Mouse (Mus musculus) heart, embryonic 10.5 days (tissue): ENCODE measurements at regions not wholly inside any gene's neighbourhood (a gene's known extent, or its start where the extent isn't known, plus 50 kb on each side); places are given as distances from the start of the nearest gene placed in this dataset.

ENCODE experiments used
- DNase-seq: peaks from one replicate; pipeline ENCODE4 v3.0.0-alpha.2; 2017; ENCODE audit warnings: low spot score
- H3K27ac ChIP-seq: fragments of 300-500 bp; sonication (generic); 2 replicates; pipeline ENCODE4 v1.5.1; 2016; ENCODE audit warnings: mild to moderate bottlenecking
- H3K27me3 ChIP-seq: fragments of 300-500 bp; sonication (generic); 2 replicates; pipeline ENCODE4 v1.6.1; 2016; ENCODE audit warnings: mild to moderate bottlenecking; ENCODE audit not compliant: poor library complexity, insufficient read depth, severe bottlenecking
- H3K36me3 ChIP-seq: fragments of 300-500 bp; sonication (generic); 2 replicates; pipeline ENCODE4 v1.6.1; 2016; ENCODE audit warnings: mild to moderate bottlenecking, moderate library complexity
- H3K4me1 ChIP-seq: fragments of 300-500 bp; sonication (generic); 2 replicates; pipeline ENCODE4 v1.6.1; 2016; ENCODE audit warnings: mild to moderate bottlenecking
- H3K4me3 ChIP-seq: fragments of 300-500 bp; sonication (generic); 2 replicates; pipeline ENCODE4 v1.5.1; 2016; ENCODE audit warnings: mild to moderate bottlenecking, moderate library complexity
- H3K9me3 ChIP-seq: fragments of 300-500 bp; sonication (generic); 2 replicates; pipeline ENCODE4 v1.6.1; 2016; ENCODE audit warnings: mild to moderate bottlenecking, moderate library complexity
- WGBS: fragments of 180-500 bp; shearing (Covaris S2); methylation state at CpG from one replicate; pipeline ENCODE4 v1.1.7; 2016; 5-methylcytosine and 5-hydroxymethylcytosine counted together

- Histone ChIP-seq H3K9me3 (no peaks in the 10 kb centered on the region), H3K27me3 (no peaks in the 10 kb centered on the region), H3K36me3 (no peaks in the 10 kb centered on the region), H3K4me1 (no peaks in the 10 kb centered on the region), H3K4me3 (no peak overlapping the region), H3K27ac (no peak overlapping the region)
- no peak for DNase-seq
- WGBS, result 73% methylated on average over 4 of the region's 4 CpGs
These were observed 274.6 kb downstream of the Pdcd6ip start for GRCm38 (mm10) chr9:113433424-113433823.

DNA sequence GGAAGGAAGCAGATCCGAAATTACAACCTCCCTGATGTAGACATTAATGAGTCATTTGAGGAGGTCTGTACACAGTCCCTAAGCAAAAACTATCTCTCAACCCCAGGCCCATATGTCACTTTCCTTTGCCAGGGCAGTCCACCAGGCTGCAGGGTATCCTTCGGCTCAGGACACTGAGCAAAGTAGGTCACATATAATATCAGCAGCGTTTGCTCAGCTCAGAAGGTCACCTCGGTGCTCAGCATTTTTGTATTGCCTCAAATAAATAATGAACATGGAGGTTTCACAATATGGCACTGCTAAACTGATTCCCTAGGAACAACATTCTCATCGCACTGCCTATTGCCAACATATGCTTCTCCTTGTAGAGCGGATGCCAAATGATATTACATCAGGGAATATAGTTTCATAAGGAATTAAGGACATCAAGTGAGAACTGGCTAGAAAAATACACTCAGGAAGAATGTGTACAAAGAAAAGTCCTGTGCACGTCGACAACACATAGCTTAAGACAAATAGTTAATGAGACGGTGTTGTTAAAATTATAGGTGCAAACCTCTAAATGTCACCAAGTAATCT, 275.4 kb downstream of the Pdcd6ip start:
- no peak for DNase-seq
- Histone ChIP-seq H3K27ac (no peak overlapping the region), H3K9me3 (no peaks in the 10 kb centered on the region), H3K4me3 (no peak overlapping the region), H3K4me1 (no peaks in the 10 kb centered on the region), H3K27me3 (no peaks in the 10 kb centered on the region), H3K36me3 (no peaks in the 10 kb centered on the region)
- 83% methylated on average over 9 of the region's 9 CpGs for WGBS

- H3K4me1 ChIP-seq, result no peaks in the 10 kb centered on the region
- H3K9me3 ChIP-seq, result no peaks in the 10 kb centered on the region
- H3K4me3 ChIP-seq, result no peak overlapping the region
- WGBS, result 82% methylated on average over 4 of the region's 4 CpGs
- no peaks in the 10 kb centered on the region for H3K36me3 ChIP-seq
- no peak for DNase-seq
- no peaks in the 10 kb centered on the region for H3K27me3 ChIP-seq
- no peak overlapping the region for H3K27ac ChIP-seq
These were observed 277.6 kb downstream of the Pdcd6ip start for GRCm38 (mm10) chr9:113430411-113430810.

DNA sequence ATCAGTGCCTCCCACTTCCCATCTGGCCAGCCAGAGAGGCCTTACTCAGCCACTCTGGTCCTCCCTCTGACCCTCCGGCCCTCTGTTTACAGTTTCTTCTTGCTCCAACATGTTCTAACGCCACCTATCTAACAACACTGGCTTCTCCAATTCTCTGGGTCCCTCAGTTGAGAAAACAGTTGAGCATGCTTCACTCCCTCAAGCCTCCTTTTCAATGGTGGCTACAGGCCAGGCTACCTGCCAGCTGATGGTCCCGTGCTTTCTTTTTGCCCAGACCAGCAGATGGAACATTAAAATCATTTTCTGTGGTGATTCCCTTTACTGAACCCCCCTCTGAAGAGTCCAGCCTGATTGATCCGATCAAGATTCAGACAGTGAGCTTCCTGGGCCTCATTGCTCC, 280.8 kb downstream of the Pdcd6ip start:
- Histone ChIP-seq H3K9me3 (no peaks in the 10 kb centered on the region), H3K27me3 (no peaks in the 10 kb centered on the region), H3K27ac (no peak overlapping the region), H3K4me1 (no peaks in the 10 kb centered on the region), H3K36me3 (no peaks in the 10 kb centered on the region), H3K4me3 (no peak overlapping the region)
- no peak for DNase-seq
- 68% methylated on average over 4 of the region's 4 CpGs for WGBS

DNA sequence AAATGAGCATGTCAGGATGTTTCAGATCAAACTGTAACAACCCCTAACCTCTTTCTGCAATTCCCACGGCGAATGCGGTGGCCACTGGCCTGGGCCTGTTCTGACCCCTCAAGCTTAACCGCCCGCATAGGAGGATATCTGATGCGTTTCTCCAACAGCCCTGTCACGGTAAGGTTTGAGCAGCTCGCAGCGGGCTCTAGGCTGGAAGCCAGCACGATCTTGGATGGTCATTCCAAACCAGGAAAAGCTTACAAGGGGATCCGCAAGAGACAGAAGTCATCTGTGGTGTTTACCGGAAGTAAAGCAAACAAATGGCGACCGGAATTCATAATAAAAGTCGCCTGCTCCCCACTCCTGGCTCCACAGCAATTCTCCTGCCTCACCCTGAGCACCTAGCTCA, 281.7 kb downstream of the Pdcd6ip start:
- no peak for DNase-seq
- WGBS, result 92% methylated on average over 15 of the region's 15 CpGs
- no peak overlapping the region for H3K27ac ChIP-seq
- no peaks in the 10 kb centered on the region for H3K27me3 ChIP-seq
- H3K9me3 ChIP-seq, result no peaks in the 10 kb centered on the region
- H3K4me3 ChIP-seq, result no peak overlapping the region
- H3K36me3 ChIP-seq, result no peaks in the 10 kb centered on the region
- no peaks in the 10 kb centered on the region for H3K4me1 ChIP-seq

DNA sequence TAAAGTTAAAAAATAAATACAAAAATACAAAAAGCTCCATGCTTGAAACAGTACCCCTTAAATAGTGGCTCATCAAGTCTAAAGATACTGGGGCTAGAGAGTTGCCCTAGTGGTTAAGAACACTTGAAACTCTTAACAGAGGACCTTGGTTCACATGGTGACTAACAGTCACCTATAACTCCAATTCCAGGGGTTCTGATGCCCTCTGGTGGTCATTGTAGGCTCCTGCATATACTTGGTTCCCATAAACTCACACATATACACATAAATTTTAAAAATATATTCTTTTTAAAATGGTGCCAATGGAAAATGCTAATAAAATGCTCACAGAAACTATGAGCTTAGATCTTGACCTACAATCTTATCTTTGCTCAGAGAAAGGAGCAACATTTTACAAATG, 286.4 kb downstream of the Pdcd6ip start:
- Histone ChIP-seq H3K4me1 (0 out of 2 replicates have a peak, but pooled peaks cover 4% of the 10 kb centered on the region), H3K9me3 (no peaks in the 10 kb centered on the region), H3K27ac (no peak overlapping the region), H3K4me3 (no peak overlapping the region), H3K36me3 (no peaks in the 10 kb centered on the region), H3K27me3 (no peaks in the 10 kb centered on the region)
- DNase-seq, result no peak

- Histone ChIP-seq H3K36me3 (no peaks in the 10 kb centered on the region), H3K4me1 (0 out of 2 replicates have a peak, but pooled peaks cover 4% of the 10 kb centered on the region), H3K4me3 (no peak overlapping the region), H3K27ac (no peak overlapping the region), H3K27me3 (no peaks in the 10 kb centered on the region), H3K9me3 (no peaks in the 10 kb centered on the region)
- WGBS, result 91% methylated on average over 7 of the region's 7 CpGs
- DNase-seq, result no peak
These were observed 286.9 kb downstream of the Pdcd6ip start for GRCm38 (mm10) chr9:113421121-113421520.

- Histone ChIP-seq H3K4me1 (0 out of 2 replicates have a peak, but pooled peaks cover 8% of the 10 kb centered on the region), H3K9me3 (no peaks in the 10 kb centered on the region), H3K27ac (no peak overlapping the region), H3K27me3 (no peaks in the 10 kb centered on the region), H3K36me3 (no peaks in the 10 kb centered on the region), H3K4me3 (no peak overlapping the region)
- 88% methylated on average over 1 of the region's 1 CpGs for WGBS
- no peak for DNase-seq
These were observed 288.3 kb downstream of the Pdcd6ip start for GRCm38 (mm10) chr9:113419801-113420200.

DNA sequence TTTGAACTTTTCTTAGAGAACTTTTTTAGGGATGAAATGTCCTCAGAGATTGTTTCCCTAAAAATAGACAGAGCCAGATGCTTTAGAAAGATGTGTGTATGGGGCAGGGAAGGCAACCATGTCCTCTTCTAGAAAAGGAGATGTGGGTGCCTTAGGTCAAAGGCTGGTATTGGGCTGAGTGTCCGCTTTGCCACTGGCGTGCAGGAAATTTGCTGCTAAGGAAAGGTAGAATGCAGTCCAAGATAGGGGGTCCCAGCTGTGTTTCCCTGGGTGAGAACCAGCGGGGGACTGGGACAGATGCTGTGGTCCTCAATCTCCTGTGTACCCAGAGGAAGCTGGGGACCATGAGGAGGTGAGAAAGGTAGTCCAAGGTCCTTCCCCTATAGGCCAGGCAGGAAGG, 291.0 kb downstream of the Pdcd6ip start:
- WGBS, result 81% methylated on average over 3 of the region's 3 CpGs
- H3K9me3 ChIP-seq, result no peaks in the 10 kb centered on the region
- no peak overlapping the region for H3K27ac ChIP-seq
- no peaks in the 10 kb centered on the region for H3K27me3 ChIP-seq
- H3K4me3 ChIP-seq, result no peak overlapping the region
- H3K4me1 ChIP-seq, result 0 out of 2 replicates have a peak, but pooled peaks cover 8% of the 10 kb centered on the region
- peak; percentile 69 for DNase-seq
- no peaks in the 10 kb centered on the region for H3K36me3 ChIP-seq

DNA sequence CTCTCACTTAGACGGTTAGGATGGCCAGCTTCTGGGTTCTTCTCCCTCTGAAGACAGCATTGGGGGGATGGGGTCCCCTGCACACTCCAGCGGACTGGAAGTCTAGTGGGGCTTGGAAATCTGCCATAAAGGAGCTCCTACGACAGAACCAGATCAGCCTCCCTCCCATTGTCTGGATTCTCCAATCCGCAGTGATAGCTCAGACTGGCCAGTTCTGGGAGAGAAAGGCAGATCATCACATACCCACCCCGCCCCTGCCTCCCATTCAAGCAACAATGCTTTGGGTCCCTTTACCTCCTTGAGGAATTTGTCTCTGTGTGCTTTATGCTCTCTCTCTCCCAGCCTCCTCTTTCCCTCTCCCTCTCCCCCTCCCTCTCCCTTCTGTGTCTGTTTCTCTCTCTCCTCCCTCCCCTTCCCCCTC, 292.5 kb downstream of the Pdcd6ip start:
- no peaks in the 10 kb centered on the region for H3K36me3 ChIP-seq
- 50% methylated on average over 5 of the region's 5 CpGs for WGBS
- no peak overlapping the region for H3K27ac ChIP-seq
- H3K4me1 ChIP-seq, result 0 out of 2 replicates have a peak, but pooled peaks cover 8% of the 10 kb centered on the region
- no peaks in the 10 kb centered on the region for H3K27me3 ChIP-seq
- DNase-seq, result no peak
- H3K9me3 ChIP-seq, result no peaks in the 10 kb centered on the region
- no peak overlapping the region for H3K4me3 ChIP-seq

DNA sequence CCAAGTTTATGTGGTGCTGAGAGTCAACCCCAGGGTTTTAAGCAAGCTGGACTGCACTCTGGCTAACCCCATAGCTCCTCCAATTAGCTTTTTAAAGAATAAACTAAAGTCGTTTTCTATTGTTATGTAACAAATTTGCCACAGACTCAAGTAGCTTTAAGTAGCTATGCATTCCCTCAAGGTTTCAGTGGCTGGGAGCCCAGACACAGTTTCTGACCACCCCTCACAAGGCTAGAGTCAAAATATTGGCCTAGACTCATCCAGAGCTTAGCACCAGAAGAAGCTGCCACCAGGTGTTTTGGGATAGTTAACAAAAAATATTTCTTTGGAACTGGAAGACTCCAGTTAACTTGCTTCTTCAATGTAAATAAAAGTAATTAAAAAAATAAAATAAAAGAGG, 293.4 kb downstream of the Pdcd6ip start:
- DNase-seq, result no peak
- no peak overlapping the region for H3K4me3 ChIP-seq
- WGBS, result 57% methylated on average over 1 of the region's 1 CpGs

GRCm38 (mm10) chr9:113413851-113414250, 294.2 kb downstream of the Pdcd6ip start:
- no peak overlapping the region for H3K27ac ChIP-seq
- H3K4me1 ChIP-seq, result 0 out of 2 replicates have a peak, but pooled peaks cover 8% of the 10 kb centered on the region
- H3K36me3 ChIP-seq, result no peaks in the 10 kb centered on the region
- DNase-seq, result no peak
- 78% methylated on average over 3 of the region's 3 CpGs for WGBS
- H3K27me3 ChIP-seq, result no peaks in the 10 kb centered on the region
- H3K4me3 ChIP-seq, result no peak overlapping the region
- H3K9me3 ChIP-seq, result no peaks in the 10 kb centered on the region

More for the DNA sequence above, 293.4 kb downstream of the Pdcd6ip start:
- Histone ChIP-seq H3K4me1 (0 out of 2 replicates have a peak, but pooled peaks cover 8% of the 10 kb centered on the region), H3K9me3 (no peaks in the 10 kb centered on the region), H3K36me3 (no peaks in the 10 kb centered on the region), H3K27me3 (no peaks in the 10 kb centered on the region), H3K27ac (no peak overlapping the region)

- H3K4me1 ChIP-seq, result 0 out of 2 replicates have a peak, but pooled peaks cover 4% of the 10 kb centered on the region
- no peaks in the 10 kb centered on the region for H3K36me3 ChIP-seq
- WGBS, result 87% methylated on average over 4 of the region's 4 CpGs
- no peaks in the 10 kb centered on the region for H3K27me3 ChIP-seq
- H3K27ac ChIP-seq, result no peak overlapping the region
- no peak overlapping the region for H3K4me3 ChIP-seq
- DNase-seq, result no peak
- no peaks in the 10 kb centered on the region for H3K9me3 ChIP-seq
These were observed 296.4 kb downstream of the Pdcd6ip start for GRCm38 (mm10) chr9:113411638-113412037.

- Histone ChIP-seq H3K4me3 (no peak overlapping the region), H3K36me3 (no peaks in the 10 kb centered on the region), H3K9me3 (no peaks in the 10 kb centered on the region), H3K4me1 (no peaks in the 10 kb centered on the region), H3K27me3 (no peaks in the 10 kb centered on the region), H3K27ac (no peak overlapping the region)
- DNase-seq, result no peak
- 76% methylated on average over 4 of the region's 4 CpGs for WGBS
These were observed 299.5 kb downstream of the Pdcd6ip start for GRCm38 (mm10) chr9:113408521-113408920.
